Mouse (Mus musculus): ENCODE results near the gene Trip6.
A peak's percentile ranks its signal among the peaks of the same experiment; 100 is the strongest.

Gene Trip6

GRCm38 (mm10) chr5:137314193-137315083, at the start of gene Trip6:
Gene Trip6, minus strand, starts transcription at chr5:137314404.
- DNase-seq (ENCODE audit: low spot score) = no peak

- no peak for DNase-seq (ENCODE audit: low spot score)
Measured at GRCm38 (mm10) chr5:137358382-137358781, 44.2 kb upstream of the Trip6 start.

- DNase-seq (ENCODE audit: low spot score) = no peak
Measured at GRCm38 (mm10) chr5:137354091-137354490, 39.9 kb upstream of the Trip6 start.

- no peak for DNase-seq (ENCODE audit: low spot score)
Measured at GRCm38 (mm10) chr5:137352011-137352975, 38.1 kb upstream of the Trip6 start.

DNA sequence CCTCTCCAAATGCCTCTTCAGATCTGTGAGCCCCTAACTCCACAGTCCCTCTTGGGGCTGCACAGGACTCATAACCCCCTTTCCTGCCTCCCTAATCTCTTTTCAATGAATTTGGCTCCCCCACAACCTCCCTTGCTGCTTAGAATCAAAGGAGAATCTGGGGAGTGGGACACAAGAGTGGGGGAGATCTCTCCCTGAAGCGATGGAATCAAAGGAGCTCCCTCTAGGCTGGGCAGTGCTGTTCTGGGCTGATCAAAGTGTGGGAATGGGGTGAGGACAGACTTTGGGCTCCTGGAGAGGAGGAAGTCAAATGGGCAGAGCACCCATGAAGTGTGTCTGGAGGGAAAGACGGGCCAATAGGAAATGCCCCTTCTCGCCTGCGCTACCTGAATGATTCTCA, 37.2 kb upstream of the Trip6 start:
- no peak for DNase-seq (ENCODE audit: low spot score)

- DNase-seq (ENCODE audit: low spot score) = no peak
Measured at GRCm38 (mm10) chr5:137351058-137351380, 36.8 kb upstream of the Trip6 start.

DNA sequence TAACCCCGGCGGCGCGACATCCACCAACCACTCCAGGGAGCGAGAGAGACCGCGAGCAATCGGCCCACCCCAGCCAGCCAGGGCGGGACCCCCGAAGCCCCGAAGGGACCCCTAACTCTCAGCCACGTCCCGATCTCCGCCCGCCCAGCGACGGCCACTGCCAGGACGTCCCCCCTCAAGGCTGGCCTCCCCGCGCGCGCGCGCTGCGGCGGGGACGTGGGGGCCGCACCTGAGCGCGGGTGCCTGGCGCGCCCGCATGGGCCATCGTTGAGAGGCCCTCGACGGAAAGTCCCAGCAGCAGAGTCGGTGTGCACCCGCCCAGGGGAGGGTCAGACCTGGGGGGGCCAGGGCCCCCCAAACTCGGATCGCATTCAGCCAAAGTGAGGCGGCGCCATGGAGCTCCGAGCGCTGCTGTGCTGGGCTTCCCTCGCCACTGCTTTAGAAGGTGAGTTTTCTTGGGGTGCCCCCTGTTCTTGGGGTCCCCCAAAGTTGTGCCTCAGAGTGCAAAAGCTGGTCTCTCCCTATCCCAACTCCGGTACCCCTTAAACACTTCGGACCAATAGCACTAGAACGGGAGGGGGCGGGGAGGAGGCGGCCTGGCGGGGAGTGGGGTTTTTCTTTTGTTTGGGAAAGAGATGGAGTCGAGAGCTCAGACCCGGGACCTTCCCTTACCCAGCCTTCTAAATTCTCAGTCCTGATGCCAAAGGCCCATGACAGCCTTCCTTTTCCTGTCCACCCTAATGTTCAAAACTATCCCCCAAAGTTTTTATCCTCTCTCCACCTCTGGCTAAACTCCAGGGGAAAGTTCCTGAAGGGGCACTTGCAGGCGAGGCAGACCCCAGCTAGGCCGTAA, 36.2 kb upstream of the Trip6 start:
- DNase-seq (ENCODE audit: low spot score) = no peak

DNA sequence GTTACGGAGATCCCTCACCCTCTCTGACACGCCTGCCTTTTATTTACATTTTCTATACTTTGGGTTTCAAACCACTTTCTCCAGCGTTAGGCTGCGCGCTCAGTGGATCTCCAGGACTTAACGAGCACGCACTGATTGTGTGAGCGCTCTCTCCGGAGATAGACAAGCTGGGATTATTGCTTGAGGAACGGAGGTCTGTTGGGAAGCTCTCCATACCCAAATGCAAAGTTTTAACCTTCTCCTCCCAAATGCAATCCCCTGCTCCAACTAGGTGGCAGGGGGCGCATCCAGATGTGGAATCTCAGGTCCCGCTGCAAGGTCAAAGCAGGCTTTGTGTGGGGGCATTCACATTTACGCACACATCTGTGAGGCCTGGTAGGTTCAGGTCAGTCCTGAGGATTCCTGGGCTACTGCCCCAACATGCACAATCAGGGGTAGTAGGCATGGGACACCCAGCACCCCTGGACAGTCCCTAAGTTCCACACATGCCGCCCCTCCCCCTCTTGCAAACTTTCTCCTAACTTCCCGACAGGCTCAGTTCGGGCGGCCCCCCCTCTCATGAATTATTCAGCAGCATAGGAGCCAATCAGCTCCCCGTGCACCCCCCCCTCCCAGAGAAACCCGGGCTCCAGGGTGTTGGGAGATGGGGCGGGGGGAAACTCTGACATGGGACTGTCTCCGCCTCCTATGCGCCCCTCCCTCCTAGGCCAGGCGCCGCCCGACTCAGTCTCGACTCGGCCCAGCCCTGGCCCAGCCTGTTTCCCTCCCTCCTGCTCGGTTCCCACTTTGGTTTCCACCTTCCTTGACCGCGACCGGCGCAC, 35.4 kb upstream of the Trip6 start, which contains the start of gene Ephb4:
Ephb4 (plus strand) TSS at position 726 of the 821 bp plus-strand sequence.
- DNase-seq (ENCODE audit: low spot score) = peak; percentile 48

- DNase-seq (ENCODE audit: low spot score) = peak; percentile 28
Measured at GRCm38 (mm10) chr5:137348482-137349383, 34.5 kb upstream of the Trip6 start.

DNA sequence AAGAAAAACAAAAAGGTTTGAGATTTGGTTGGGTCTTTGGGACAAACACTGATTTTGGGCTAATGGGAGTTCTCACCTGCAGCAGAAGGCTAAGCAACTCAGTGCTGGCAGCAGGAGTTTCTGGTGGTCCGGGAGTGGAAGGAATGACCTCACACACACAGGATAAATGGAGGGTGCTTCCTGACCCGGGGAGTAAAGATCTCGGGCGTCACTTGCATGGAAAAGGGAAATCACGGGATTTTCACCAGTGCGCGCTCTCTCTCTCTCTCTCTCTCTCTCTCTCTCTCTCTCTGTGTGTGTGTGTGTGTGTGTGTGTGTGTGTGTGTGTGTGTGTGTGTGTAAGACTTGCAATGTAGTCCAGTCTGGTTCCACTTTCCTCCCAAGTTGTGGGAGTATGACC, 33.7 kb upstream of the Trip6 start:
- no peak for DNase-seq (ENCODE audit: low spot score)

GRCm38 (mm10) chr5:137346983-137347382, 32.8 kb upstream of the Trip6 start:
- DNase-seq (ENCODE audit: low spot score) = no peak

DNA sequence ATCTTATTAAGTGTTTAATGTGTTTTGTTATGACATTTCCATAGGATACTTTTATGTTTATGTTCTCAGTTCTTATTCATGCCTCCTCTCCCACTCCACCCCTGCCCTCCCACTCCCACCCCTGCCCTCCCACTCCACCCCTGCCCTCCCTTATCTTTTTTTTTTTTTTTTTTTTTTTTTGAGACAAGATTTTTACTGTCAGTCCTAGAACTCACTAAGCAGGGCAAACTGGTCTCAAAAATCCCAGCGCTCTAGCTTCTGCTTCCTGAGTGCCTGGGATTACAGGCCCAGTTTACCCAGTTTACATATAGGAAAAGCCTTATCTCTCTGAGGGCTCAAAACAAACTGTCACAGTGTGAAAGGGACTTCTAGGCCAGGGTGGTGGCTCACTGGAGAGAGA, 32.2 kb upstream of the Trip6 start:
- no peak for DNase-seq (ENCODE audit: low spot score)

- no peak for DNase-seq (ENCODE audit: low spot score)
Measured at GRCm38 (mm10) chr5:137345821-137346220, 31.6 kb upstream of the Trip6 start.

- no peak for DNase-seq (ENCODE audit: low spot score)
Measured at GRCm38 (mm10) chr5:137343869-137344268, 29.7 kb upstream of the Trip6 start.

DNA sequence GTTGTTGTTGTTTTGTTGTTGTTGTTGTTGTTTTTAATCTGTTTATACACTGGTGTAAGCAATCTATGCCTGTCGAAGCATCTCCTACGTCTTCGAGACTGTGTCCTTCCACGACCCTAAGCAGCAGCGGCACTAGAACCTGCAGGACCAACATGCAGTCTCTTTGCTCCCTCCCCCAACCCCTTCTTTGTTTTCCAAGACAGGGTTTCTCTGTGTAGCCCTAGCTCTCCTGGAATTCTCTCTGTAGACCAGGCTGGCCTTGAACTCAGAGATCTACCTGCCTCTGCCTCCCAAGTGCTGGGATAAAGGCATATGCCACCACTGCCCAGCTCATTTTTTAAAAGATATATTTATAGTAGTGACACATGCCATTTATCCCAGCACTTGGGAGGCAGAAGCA, 29.2 kb upstream of the Trip6 start:
- DNase-seq (ENCODE audit: low spot score) = no peak

DNA sequence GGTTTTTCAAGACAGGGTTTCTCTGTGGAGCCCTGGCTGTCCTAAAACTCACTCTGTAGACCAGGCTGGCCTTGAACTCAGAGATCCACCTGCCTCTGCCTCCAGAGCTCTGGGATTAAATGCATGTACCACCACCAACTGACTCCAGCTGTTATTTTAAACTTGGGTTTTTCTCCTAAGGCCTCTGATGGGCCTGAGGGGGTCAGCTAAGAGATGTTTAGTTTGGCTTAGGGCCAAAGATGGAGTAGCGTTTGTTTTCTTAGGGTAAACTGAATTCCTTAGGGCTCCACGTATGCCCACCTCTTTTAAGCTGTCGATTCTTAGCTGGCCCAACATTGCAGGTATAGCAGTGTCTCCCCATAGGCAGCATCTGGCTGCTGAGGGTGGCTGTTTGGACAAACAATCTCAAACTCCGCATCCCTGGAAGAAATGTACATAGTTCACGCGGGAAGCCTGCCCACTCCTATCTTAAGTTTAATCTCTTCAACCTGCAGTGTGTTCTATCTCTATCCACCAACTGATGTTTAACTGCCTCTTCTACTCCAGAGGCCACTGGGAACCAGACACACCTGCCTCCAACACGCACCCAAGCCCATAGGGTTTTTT, 28.3 kb upstream of the Trip6 start:
- DNase-seq (ENCODE audit: low spot score) = no peak

- DNase-seq (ENCODE audit: low spot score) = no peak
Measured at GRCm38 (mm10) chr5:137340222-137340621, 26.0 kb upstream of the Trip6 start.

- no peak for DNase-seq (ENCODE audit: low spot score)
Measured at GRCm38 (mm10) chr5:137339290-137339979, 25.2 kb upstream of the Trip6 start.

Measured in MN1 (cell line).